15 mouse cellular contexts compared by ENCODE assay signal in genomic region chr6:99527457-99528105, GRCm38 (mm10). TPM values are rescaled to one million over a fixed set of nuclear protein-coding genes. Genes with fewer than 3 reads are reported as not detected.
DNase-seq lines count a peak whose midpoint lies in the region; ATAC-seq and TF ChIP-seq lines count a peak whose summit lies in the region.
"Had no signal": no experiment of that assay in that cellular context is flagged by ENCODE, and none has a peak within 500 bp of the region (broad histone marks: within the 10 kb centered on the region; RNA-seq: fewer than 3 reads in every experiment).

No protein-coding gene starts in this region.

- H3K36me3 ChIP-seq in hindbrain, postnatal 0 days (ENCODE audit: insufficient read depth, low read length): no peaks in the 10 kb centered on the region
- H3K36me3 ChIP-seq in hindbrain, embryonic 11.5 days (ENCODE audit: control insufficient read depth, insufficient read depth, low read length): no peaks in the 10 kb centered on the region
- no peaks in the 10 kb centered on the region for H3K36me3 ChIP-seq in lung, postnatal 0 days (ENCODE audit: insufficient read depth, low read length)
- H3K36me3 ChIP-seq in ES-E14 (ENCODE audit: control insufficient read depth, insufficient read depth, low read length, poor library complexity, severe bottlenecking): no peaks in the 10 kb centered on the region
- no peaks in the 10 kb centered on the region for H3K36me3 ChIP-seq in splenic B cell, adult 2 months (ENCODE audit: control insufficient read depth, insufficient read depth, low read length, poor library complexity, severe bottlenecking)
- H3K36me3 ChIP-seq: liver, embryonic 15.5 days had no signal

- no peak for DNase-seq in hindbrain, postnatal 0 days (ENCODE audit: low spot score)
- DNase-seq in hindbrain, embryonic 11.5 days (ENCODE audit: low spot score): no peak
- DNase-seq in lung, postnatal 0 days (ENCODE audit: low spot score): no peak
- DNase-seq in lung, postnatal 14 days: no peak
- DNase-seq in ES-E14 (ENCODE audit: low read depth, low spot score): no peak
- peak; percentile 21 for DNase-seq in splenic B cell, adult 2 months (ENCODE audit: low read depth, low spot score)
- no peak for DNase-seq in Muller cell, postnatal 12 days (ENCODE audit: inconsistent ontology term)
- DNase-seq: cerebellum, adult 9-10 months; heart, postnatal 14 days; left cerebral cortex, postnatal 4 days; retina, postnatal 1 day had no signal

- H3K27me3 ChIP-seq in hindbrain, postnatal 0 days (ENCODE audit: insufficient read depth, low read length): no peaks in the 10 kb centered on the region
- no peaks in the 10 kb centered on the region for H3K27me3 ChIP-seq in hindbrain, embryonic 11.5 days (ENCODE audit: control insufficient read depth, insufficient read depth, low read length)
- H3K27me3 ChIP-seq in lung, postnatal 0 days (replicated peaks; ENCODE audit: insufficient read depth, low read length): no peaks in the 10 kb centered on the region
- no peaks in the 10 kb centered on the region for H3K27me3 ChIP-seq in splenic B cell, adult 2 months (ENCODE audit: control insufficient read depth, insufficient read depth, low read length, poor library complexity, severe bottlenecking)
- H3K27me3 ChIP-seq: kidney, embryonic 15.5 days; liver, embryonic 15.5 days; neural tube, embryonic 15.5 days had no signal

- TF ChIP-seq EP300 in lung, postnatal 0 days (IDR thresholded peaks at IDR 0.05): no peak

- ATAC-seq in hindbrain, postnatal 0 days: no peak
- no peak for ATAC-seq in hindbrain, embryonic 11.5 days (ENCODE audit: low FRiP score)
- no peak for ATAC-seq in lung, postnatal 0 days
- ATAC-seq: hindbrain, embryonic 16.5 days had no signal

- WGBS in hindbrain, postnatal 0 days: 96% methylated on average over 6 of the region's 6 CpGs
- 90% methylated on average over 6 of the region's 6 CpGs for WGBS in hindbrain, embryonic 11.5 days
- 93% methylated on average over 6 of the region's 6 CpGs for WGBS in lung, postnatal 0 days

- TF ChIP-seq CTCF in hindbrain, postnatal 0 days (IDR thresholded peaks at IDR 0.05; ENCODE audit: low read depth): peak; percentile 44
- TF ChIP-seq CTCF in lung, postnatal 0 days (IDR thresholded peaks at IDR 0.05): peak; percentile 53

- 0 out of 2 replicates have a peak, but pooled peaks cover 4% of the 10 kb centered on the region for H3K9me3 ChIP-seq in hindbrain, postnatal 0 days (ENCODE audit: low read length)
- no peaks in the 10 kb centered on the region for H3K9me3 ChIP-seq in hindbrain, embryonic 11.5 days (ENCODE audit: control insufficient read depth, low read length)
- H3K9me3 ChIP-seq in lung, postnatal 0 days (ENCODE audit: low read length): 0 out of 2 replicates have a peak, but pooled peaks cover 5% of the 10 kb centered on the region
- H3K9me3 ChIP-seq in ES-E14 (ENCODE audit: control insufficient read depth, insufficient read depth, low read depth, low read length): no peaks in the 10 kb centered on the region
- H3K9me3 ChIP-seq: liver, embryonic 15.5 days; neural tube, embryonic 15.5 days had no signal

- no peak overlapping the region for H3K4me3 ChIP-seq in hindbrain, postnatal 0 days (ENCODE audit: low read length)
- H3K4me3 ChIP-seq in hindbrain, embryonic 11.5 days (ENCODE audit: low read depth, low read length): no peak overlapping the region
- no peak overlapping the region for H3K4me3 ChIP-seq in lung, postnatal 0 days (ENCODE audit: low read depth, low read length)
- no peak overlapping the region for H3K4me3 ChIP-seq in ES-E14 (ENCODE audit: insufficient read depth in 1 of 2, low read depth in 1 of 2, low read length in 2 of 2, poor library complexity in 1 of 2, severe bottlenecking in 1 of 2)
- H3K4me3 ChIP-seq: kidney, embryonic 15.5 days; liver, embryonic 15.5 days; neural tube, embryonic 15.5 days had no signal

- no peaks in the 10 kb centered on the region for H3K4me1 ChIP-seq in hindbrain, postnatal 0 days (ENCODE audit: insufficient read depth, low read length)
- H3K4me1 ChIP-seq in hindbrain, embryonic 11.5 days (replicated peaks; ENCODE audit: control insufficient read depth, insufficient read depth, low read length): no peaks in the 10 kb centered on the region
- no peaks in the 10 kb centered on the region for H3K4me1 ChIP-seq in lung, postnatal 0 days (ENCODE audit: insufficient read depth, low read depth, low read length)
- H3K4me1 ChIP-seq in ES-E14 (ENCODE audit: control insufficient read depth in 2 of 2, insufficient read depth in 2 of 2, low read length in 2 of 2, poor library complexity in 1 of 2): no peaks in the 10 kb centered on the region

- H3K9ac ChIP-seq in hindbrain, postnatal 0 days (replicated peaks; ENCODE audit: low read length): no peak overlapping the region
- no peak overlapping the region for H3K9ac ChIP-seq in hindbrain, embryonic 11.5 days (ENCODE audit: low read depth, low read length)
- H3K9ac ChIP-seq in lung, postnatal 0 days (replicated peaks; ENCODE audit: low read depth): no peak overlapping the region
- no peak overlapping the region for H3K9ac ChIP-seq in ES-E14 (ENCODE audit: insufficient read depth, low read depth, low read length, poor library complexity, severe bottlenecking)
- H3K9ac ChIP-seq: kidney, embryonic 15.5 days; liver, embryonic 15.5 days; neural tube, embryonic 15.5 days had no signal

- H3K27ac ChIP-seq in hindbrain, postnatal 0 days: no peak overlapping the region
- H3K27ac ChIP-seq in hindbrain, embryonic 11.5 days (ENCODE audit: low read depth, low read length): no peak overlapping the region
- no peak overlapping the region for H3K27ac ChIP-seq in lung, postnatal 0 days (ENCODE audit: low read length)
- no peak overlapping the region for H3K27ac ChIP-seq in ES-E14 (ENCODE audit: insufficient read depth, low read depth, low read length, poor library complexity, severe bottlenecking)
- H3K27ac ChIP-seq: kidney, embryonic 15.5 days; liver, embryonic 15.5 days; neural tube, embryonic 15.5 days had no signal

- H3K4me2 ChIP-seq in hindbrain, postnatal 0 days (ENCODE audit: low read depth, low read length): no peak overlapping the region
- no peak overlapping the region for H3K4me2 ChIP-seq in hindbrain, embryonic 11.5 days (replicated peaks; ENCODE audit: low read depth, low read length)
- no peak overlapping the region for H3K4me2 ChIP-seq in lung, postnatal 0 days (replicated peaks; ENCODE audit: low read depth, low read length)
- H3K4me2 ChIP-seq: kidney, embryonic 15.5 days; liver, embryonic 15.5 days; neural tube, embryonic 15.5 days had no signal

- in situ Hi-C loops in ES-E14 (cut with MboI; ENCODE audit: low sequenced_read_pairs in 2 of 2, unreplicated experiment in 2 of 2): no loop called here

TF ChIP-seq in ES-E14, 5 proteins besides CTCF, POLR2A, EP300 and RAD21:
- no peak for TF ChIP-seq MAFK (IDR thresholded peaks at IDR 0.05; ENCODE audit: insufficient read depth, low read depth, low read length)
- TF ChIP-seq ZC3H11A (IDR thresholded peaks at IDR 0.05; ENCODE audit: borderline replicate concordance, low read depth, low read length): peak; percentile 82
- TF ChIP-seq CHD2 (IDR thresholded peaks at IDR 0.05; ENCODE audit: low read depth, low read length): no peak

RNA-seq across cellular contexts. Expression of gene Foxp1, which starts 5.1 kb away (rescaled TPM):
- 53.6 and 55.2 TPM in 2 replicates for total RNA-seq in hindbrain, postnatal 0 days (2014; rRNA removed)
- 50.9 and 54.8 TPM in 2 replicates for polyA plus RNA-seq in hindbrain, postnatal 0 days (2015; fragmentation: Nextera tagmentation; extraction: Ambion mirVana)
- polyA plus RNA-seq in hindbrain, embryonic 11.5 days (2014; fragmentation: Nextera tagmentation; extraction: Ambion mirVana): 81.5 and 91.9 TPM in 2 replicates
- polyA plus RNA-seq in lung, postnatal 0 days (2015; fragmentation: Nextera tagmentation; extraction: Ambion mirVana): 113 and 121 TPM in 2 replicates
- total RNA-seq in ES-E14 (2012; rRNA removed): 70.0 and 108 TPM in 2 replicates
